Mouse (Mus musculus) layer of hippocampus, adult 2 months (tissue): ENCODE measurements around the gene Ttll10. TPM values are rescaled to one million over a fixed set of nuclear protein-coding genes. Genes with fewer than 3 reads are reported as not detected.

Experiments
- DNase-seq, 2 experiments: peaks; one replicate each; pipeline ENCODE4 v3.0.0; 2022; ENCODE audit warnings: low spot score in 2 of 2
- H3K27ac ChIP-seq: fragments of 200-600 bp; 2 replicates; pipeline ENCODE4 v1.8.1; 2022
- H3K4me3 ChIP-seq: fragments of 200-600 bp; 2 replicates; pipeline ENCODE4 v1.8.1; 2022; ENCODE audit warnings: mild to moderate bottlenecking
- CTCF ChIP-seq: fragments of 200-600 bp; conservative IDR thresholded peaks from 2 replicates; pipeline ENCODE4 v1.8.1; 2022; ENCODE audit warnings: antibody characterized with exemption, mild to moderate bottlenecking, moderate library complexity
- long read RNA-seq, 2 experiments: library from polyadenylated mRNA; stranded (forward); transcript quantifications; one replicate each; pipeline ENCODE4 v2.0.0; 2021; ENCODE audit warnings: borderline mapping rate in 2 of 2
- total RNA-seq, 2 experiments: library from RNA; stranded (reverse); gene quantifications; 2 replicates each; pipeline ENCODE4 v1.2.3; 2021

The Ttll10 gene
- under 1 TPM in 1 of 2 experiments, not detected in 1; 0.26 TPM for total RNA-seq
- long read RNA-seq, experiment 1: 0 reads
- long read RNA-seq, experiment 2: 0 reads

GRCm38 (mm10) chr4:156059261-156059660 lies at the start of gene Ttll10:
TSS of gene Ttll10 (minus strand) at chr4:156059414.
- Histone ChIP-seq H3K4me3 (no peak within 1 kb of the TSS), H3K27ac (no peak within 1 kb of the TSS)
- no peak for TF ChIP-seq CTCF
- DNase-seq: no peak

GRCm38 (mm10) chr4:156103342-156103741 lies 44.1 kb upstream of the Ttll10 start:
- Histone ChIP-seq H3K27ac (no peak overlapping the region), H3K4me3 (no peak overlapping the region)
- no peak for TF ChIP-seq CTCF
- no peak for DNase-seq

DNA sequence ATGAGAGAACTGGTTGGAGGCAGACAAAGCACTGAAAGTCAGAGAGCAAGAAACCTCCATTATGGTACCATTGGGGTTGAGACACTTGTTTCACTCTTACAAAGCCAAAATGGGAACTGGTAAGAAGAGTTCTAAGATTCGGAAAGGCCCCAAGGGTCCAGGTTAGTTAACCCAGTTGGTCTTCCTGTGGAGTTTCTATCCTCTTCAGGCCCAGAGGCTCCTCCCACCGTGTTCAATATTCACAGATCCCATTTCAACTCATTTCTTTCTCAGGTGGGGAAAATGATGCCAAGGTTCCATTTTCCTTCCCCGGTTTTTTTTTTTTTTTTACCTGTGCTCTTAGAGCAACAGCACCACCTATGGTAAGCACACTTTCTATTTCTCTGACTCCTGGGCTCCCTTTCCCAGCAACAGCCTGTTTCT lies 42.3 kb upstream of the Ttll10 start:
- Histone ChIP-seq H3K27ac (no peak overlapping the region), H3K4me3 (no peak overlapping the region)
- TF ChIP-seq CTCF: peak; percentile 58

GRCm38 (mm10) chr4:156100501-156100900 lies 41.3 kb upstream of the Ttll10 start:
- Histone ChIP-seq H3K4me3 (no peak overlapping the region), H3K27ac (no peak overlapping the region)
- no peak for DNase-seq
- no peak for TF ChIP-seq CTCF

More for the DNA sequence above, 42.3 kb upstream of the Ttll10 start:
- DNase-seq: no peak

GRCm38 (mm10) chr4:156099427-156099826 lies 40.2 kb upstream of the Ttll10 start:
- TF ChIP-seq CTCF: no peak
- Histone ChIP-seq H3K4me3 (no peak overlapping the region), H3K27ac (no peak overlapping the region)
- no peak for DNase-seq

- H3K4me3 ChIP-seq: no peak overlapping the region
- no peak for DNase-seq
- H3K27ac ChIP-seq: no peak overlapping the region
- TF ChIP-seq CTCF: no peak
Measured at GRCm38 (mm10) chr4:156097770-156098366, 38.7 kb upstream of the Ttll10 start.

DNA sequence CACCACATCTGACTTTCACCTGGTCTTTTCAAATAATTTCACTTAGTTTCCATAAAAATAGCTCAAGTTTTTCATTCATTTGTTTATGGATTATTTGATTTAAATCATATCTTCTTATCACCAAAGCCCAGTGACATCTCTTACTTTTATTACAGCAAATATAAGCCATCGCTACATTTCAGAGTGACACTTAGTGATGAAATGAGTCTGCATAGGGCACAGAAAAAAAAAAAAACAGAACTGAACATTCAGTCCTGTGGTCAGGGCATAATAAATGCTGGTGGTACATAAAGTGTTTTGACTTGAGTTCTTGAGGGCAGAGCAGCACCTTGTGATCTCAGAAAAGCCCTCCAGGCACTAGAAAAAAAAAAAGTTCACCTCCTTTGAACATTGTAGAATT lies 37.0 kb upstream of the Ttll10 start:
- DNase-seq: no peak
- TF ChIP-seq CTCF: no peak
- Histone ChIP-seq H3K27ac (no peak overlapping the region), H3K4me3 (no peak overlapping the region)

DNA sequence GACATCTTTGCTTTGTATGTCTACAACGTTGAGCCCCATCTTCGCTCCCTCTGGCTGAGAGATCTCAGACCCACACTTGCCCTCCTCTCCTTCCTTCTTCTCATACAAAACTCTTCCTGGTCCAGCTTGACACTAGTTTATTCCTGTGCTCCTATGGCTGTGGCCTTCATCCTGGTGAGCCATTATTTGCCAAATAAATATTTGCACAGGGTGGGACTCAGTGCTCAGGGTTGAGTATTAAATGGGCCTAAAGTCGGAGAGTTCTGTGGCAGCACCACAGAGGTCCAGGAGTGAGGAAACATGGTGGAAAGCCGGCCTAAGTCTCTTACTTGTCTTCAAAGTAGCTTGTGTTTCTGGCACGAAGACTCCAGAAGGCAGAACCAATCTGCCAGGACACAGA lies 34.5 kb upstream of the Ttll10 start:
- no peak for DNase-seq
- Histone ChIP-seq H3K27ac (no peak overlapping the region), H3K4me3 (no peak overlapping the region)
- no peak for TF ChIP-seq CTCF

- Histone ChIP-seq H3K27ac (peak overlapping the region; percentile 36; the same call in 1 of the 2 replicates), H3K4me3 (no peak overlapping the region)
- no peak for TF ChIP-seq CTCF
- DNase-seq: no peak
Measured at GRCm38 (mm10) chr4:156092765-156093164, 33.6 kb upstream of the Ttll10 start.

DNA sequence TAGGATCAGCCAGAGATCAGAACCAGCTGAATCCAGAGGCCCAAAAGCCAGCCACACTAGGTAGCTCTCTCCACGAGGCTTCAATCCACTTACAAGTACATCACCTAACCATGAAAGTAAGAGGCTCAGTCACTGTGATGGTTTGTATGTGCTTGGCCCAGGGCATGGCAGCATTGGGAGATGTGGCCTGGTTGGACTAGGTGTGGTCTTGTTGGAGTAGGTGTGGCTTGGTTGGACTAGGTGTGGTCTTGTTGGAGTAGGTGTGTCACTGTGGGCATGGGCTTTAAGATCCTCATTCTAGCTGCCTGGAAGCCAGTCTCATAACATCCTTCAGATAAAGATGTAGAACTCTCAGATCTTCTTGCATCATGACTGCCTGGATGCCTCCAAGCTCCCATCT lies 32.0 kb upstream of the Ttll10 start:
- DNase-seq: no peak
- H3K27ac ChIP-seq: no peak overlapping the region
- H3K4me3 ChIP-seq: no peak overlapping the region
- TF ChIP-seq CTCF: no peak

DNA sequence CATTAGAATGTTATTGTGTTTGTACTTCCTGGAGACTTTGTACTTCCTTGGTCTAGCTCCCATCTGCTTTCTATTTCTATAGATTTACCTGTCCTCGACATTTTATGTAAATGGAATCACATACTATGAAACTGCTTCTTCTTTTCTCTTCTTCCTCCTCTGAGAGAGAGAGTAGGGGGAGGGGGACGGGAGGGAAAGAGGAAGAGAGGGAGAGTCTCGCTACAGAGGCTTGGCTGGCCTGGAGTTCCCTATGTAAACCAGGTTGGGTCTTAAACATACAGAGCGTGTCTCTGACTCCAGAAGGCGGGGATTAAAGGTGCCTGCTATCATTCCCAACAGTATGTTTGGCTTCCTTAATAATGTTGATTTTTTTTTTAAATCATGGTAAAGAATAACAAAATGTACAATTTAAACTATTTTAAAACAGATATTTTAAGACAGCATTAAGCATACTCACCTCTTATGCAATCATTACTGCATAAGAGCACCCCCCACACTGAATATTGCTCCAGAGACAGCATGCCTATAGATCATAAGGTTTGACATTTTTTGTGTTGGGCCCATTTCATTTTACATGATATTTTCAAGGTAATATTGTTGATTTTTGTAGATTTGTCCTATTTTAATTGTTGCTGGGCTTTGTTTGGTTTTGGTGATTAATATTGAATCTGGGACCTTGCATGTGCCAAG lies 28.3 kb upstream of the Ttll10 start:
- no peak overlapping the region for H3K4me3 ChIP-seq
- TF ChIP-seq CTCF: no peak
- no peak for DNase-seq
- H3K27ac ChIP-seq: no peak overlapping the region

DNA sequence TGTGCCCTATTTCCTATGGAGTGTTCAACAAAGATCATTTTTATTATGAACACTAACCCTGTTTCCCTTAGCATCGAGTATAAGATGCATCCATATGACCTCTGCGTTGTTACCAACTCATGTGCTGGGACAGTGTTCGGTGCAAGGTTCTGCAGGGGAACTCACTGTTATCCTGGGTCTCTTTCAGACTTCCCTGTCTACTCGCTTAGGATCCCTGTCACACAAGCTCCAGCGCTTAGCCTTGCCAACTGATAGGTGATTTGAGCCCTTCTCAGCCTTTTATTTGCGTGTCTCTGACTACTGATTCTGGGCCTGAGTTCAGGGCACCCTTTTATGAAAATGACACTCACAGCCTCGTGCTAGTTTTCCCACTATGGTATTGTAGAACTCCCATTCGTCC lies 26.0 kb upstream of the Ttll10 start:
- Histone ChIP-seq H3K27ac (no peak overlapping the region), H3K4me3 (no peak overlapping the region)
- no peak for DNase-seq
- no peak for TF ChIP-seq CTCF

GRCm38 (mm10) chr4:156084096-156084879 lies 25.1 kb upstream of the Ttll10 start:
- no peak for TF ChIP-seq CTCF
- DNase-seq: no peak

DNA sequence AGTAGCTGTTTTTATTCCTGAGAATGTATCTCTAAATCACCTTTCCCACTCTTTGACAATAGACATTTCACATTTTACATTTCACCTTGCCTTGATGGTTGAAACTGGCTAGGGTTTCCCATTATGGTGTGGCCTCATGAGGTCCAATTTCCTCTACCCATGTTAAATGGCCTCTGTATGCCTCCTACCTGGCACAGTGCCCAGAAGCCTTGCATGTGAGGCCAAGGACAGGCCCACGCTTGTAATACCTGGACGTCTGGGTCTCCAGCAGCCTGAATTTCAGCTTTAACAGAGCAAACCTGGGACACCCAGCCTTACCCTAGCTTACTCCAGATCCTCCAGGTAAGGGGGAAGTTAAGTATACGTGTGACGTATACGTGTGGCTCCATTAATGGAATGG lies 24.1 kb upstream of the Ttll10 start:
- DNase-seq: no peak
- no peak for TF ChIP-seq CTCF

More at GRCm38 (mm10) chr4:156084096-156084879, 25.1 kb upstream of the Ttll10 start:
- Histone ChIP-seq H3K27ac (no peak overlapping the region), H3K4me3 (no peak overlapping the region)

More for the DNA sequence above, 24.1 kb upstream of the Ttll10 start:
- Histone ChIP-seq H3K27ac (no peak overlapping the region), H3K4me3 (no peak overlapping the region)
